Mouse (Mus musculus) lung, adult 10 weeks (tissue): Measurements from ENCODE around the gene Spry2. TPM values are rescaled to one million over a fixed set of nuclear protein-coding genes. Genes with fewer than 3 reads are reported as not detected.

Experiments
- polyA plus RNA-seq: library from polyadenylated mRNA; stranded (reverse); fragments of 350-450 nt; fragmentation: Illumina TruSeq; extraction: RNeasy Lipid Tissue Mini Kit (QIAGEN cat#74804); gene quantifications from one replicate; pipeline ENCODE4 v1.2.3, GENCODE M21; 2014; ENCODE audit warnings: low read depth, low replicate concordance; ENCODE audit not compliant: insufficient read depth

Gene Spry2
- polyA plus RNA-seq, result 21.0 TPM

GRCm38 (mm10) chr14:105896791-105897568, at the start of gene Spry2:
Spry2 (minus strand) TSS chr14:105896819.

Other genes starting within 250 kb of the Spry2 start
- gene Trim52, start 209.4 kb upstream of the Spry2 start, polyA plus RNA-seq, result not detected